Mouse (Mus musculus) liver, postnatal 0 days (tissue): ENCODE data around the gene Zfp600.
"Not testable (repeated sequence)": the region's sequence is repeated elsewhere in the genome, so short reads cannot be mapped to it uniquely, and the experiment has no call there.

Experiments
- CTCF ChIP-seq: sonication (generic); IDR thresholded peaks from 2 replicates; pipeline ENCODE4 v1.5.1; 2016; ENCODE audit warnings: antibody characterized with exemption, low read depth
- EP300 ChIP-seq: IDR thresholded peaks from 2 replicates; pipeline ENCODE4 v1.6.1; 2016; ENCODE audit warnings: antibody characterized with exemption, low read depth, mild to moderate bottlenecking

- not testable (repeated sequence) for TF ChIP-seq EP300, CTCF
Measured at GRCm38 (mm10) chr4:146167202-146167832, 10.7 kb downstream of the Zfp600 start.
